Mouse (Mus musculus): ENCODE results near the gene Por. TPM values are rescaled to one million over a fixed set of nuclear protein-coding genes. Genes with fewer than 3 reads are reported as not detected.
A peak's percentile ranks its signal among the peaks of the same experiment; 100 is the strongest.

Gene Por
- polyA plus RNA-seq, 1 experiment: 361 TPM

DNA sequence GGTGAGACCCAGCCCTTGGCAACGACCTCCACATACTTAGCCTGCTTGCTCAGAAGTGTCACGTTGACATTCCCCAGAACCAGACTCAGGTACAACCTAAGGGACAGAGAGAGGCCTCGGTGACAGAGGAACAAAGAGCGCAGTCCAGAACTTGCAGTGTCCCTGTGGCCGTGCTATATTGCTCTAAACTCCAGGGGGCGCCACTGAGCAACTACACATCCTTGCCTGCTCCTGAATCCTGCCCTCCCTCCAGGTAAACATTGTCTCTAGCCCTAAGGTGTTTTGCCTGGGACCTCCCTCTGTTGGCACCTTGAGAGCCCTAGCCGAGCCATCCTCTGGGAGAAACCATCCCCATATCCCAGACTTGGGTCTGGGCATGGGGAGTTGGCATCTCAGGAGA is 67.3 kb downstream of the Por start:
- peak; percentile 69 for TF ChIP-seq CTCF (conservative IDR thresholded peaks at IDR 0.05; ENCODE audit: insufficient read depth, insufficient read length, low read depth, low read length)
- no peak for TF ChIP-seq POLR2A (IDR thresholded peaks at IDR 0.05; ENCODE audit: low read depth, low read length)
- no peak for DNase-seq
- Histone ChIP-seq H3K27me3 (replicated peaks; ENCODE audit: control insufficient read depth, insufficient read depth, low read length) (no peaks in the 10 kb centered on the region), H3K4me1 (ENCODE audit: control insufficient read depth, insufficient read depth, low read length) (no peaks in the 10 kb centered on the region), H3K4me3 (ENCODE audit: insufficient read depth, low read depth, low read length) (no peak overlapping the region), H3K36me3 (ENCODE audit: control insufficient read depth, insufficient read depth, low read length) (peaks cover 6% of the 10 kb centered on the region), H3K27ac (ENCODE audit: insufficient read depth, low read depth, low read length) (no peak overlapping the region)
- WGBS: 78% methylated on average over 7 of the region's 7 CpGs

DNA sequence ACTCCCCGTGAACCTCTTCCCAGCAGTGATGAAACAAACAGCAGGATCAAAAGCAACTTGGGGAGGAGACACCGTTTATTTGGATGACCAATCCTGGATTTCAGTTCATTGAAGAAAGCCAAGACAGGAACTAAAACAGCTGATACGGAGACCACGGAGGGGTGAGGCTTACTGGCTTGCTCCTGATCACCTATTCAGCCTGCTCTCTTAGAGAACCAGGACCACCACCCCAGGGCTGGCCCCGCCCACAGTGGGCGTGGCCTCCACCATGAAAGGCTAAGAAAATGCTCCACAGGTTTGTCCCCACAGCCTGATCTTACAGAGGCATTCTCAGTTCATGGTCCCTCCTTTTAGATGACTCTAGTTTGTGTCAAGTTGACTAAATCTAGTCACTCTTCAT is 68.4 kb downstream of the Por start:
- TF ChIP-seq POLR2A (IDR thresholded peaks at IDR 0.05; ENCODE audit: low read depth, low read length) (no peak), CTCF (conservative IDR thresholded peaks at IDR 0.05; ENCODE audit: insufficient read depth, insufficient read length, low read depth, low read length) (no peak)
- no peak overlapping the region for H3K4me3 ChIP-seq (ENCODE audit: insufficient read depth, low read depth, low read length)
- H3K27ac ChIP-seq (ENCODE audit: insufficient read depth, low read depth, low read length): no peak overlapping the region
- H3K36me3 ChIP-seq (ENCODE audit: control insufficient read depth, insufficient read depth, low read length): peaks cover 6% of the 10 kb centered on the region
- 31% methylated on average over 6 of the region's 6 CpGs for WGBS
- peaks cover 4% of the 10 kb centered on the region; the same call in 1 of the 2 replicates for H3K4me1 ChIP-seq (ENCODE audit: control insufficient read depth, insufficient read depth, low read length)
- no peaks in the 10 kb centered on the region for H3K27me3 ChIP-seq (replicated peaks; ENCODE audit: control insufficient read depth, insufficient read depth, low read length)
- DNase-seq: no peak

DNA sequence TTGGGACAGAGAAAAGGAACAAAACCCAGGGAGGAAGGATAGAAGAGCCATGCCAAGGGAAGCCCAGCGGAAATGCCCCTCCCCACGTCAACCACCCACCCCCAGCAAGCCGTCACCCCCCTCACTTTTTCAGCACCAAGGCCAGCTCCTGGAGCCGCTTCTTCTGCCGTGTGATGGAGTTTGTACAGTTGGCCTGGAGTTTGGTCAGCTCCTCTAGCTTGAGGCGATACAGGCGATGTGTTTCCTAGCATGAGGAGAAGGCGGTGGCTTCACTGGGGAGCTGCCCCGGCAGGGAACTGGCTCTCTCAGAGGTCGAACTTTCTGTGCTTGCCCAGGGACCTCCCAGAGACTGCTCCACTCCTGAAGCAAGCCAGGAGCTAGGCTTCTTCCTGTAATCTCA is 72.3 kb downstream of the Por start:
- Histone ChIP-seq H3K27me3 (replicated peaks; ENCODE audit: control insufficient read depth, insufficient read depth, low read length) (no peaks in the 10 kb centered on the region), H3K4me3 (ENCODE audit: insufficient read depth, low read depth, low read length) (no peak overlapping the region), H3K27ac (ENCODE audit: insufficient read depth, low read depth, low read length) (no peak overlapping the region), H3K36me3 (ENCODE audit: control insufficient read depth, insufficient read depth, low read length) (no peaks in the 10 kb centered on the region), H3K4me1 (ENCODE audit: control insufficient read depth, insufficient read depth, low read length) (peaks cover 9% of the 10 kb centered on the region; the same call in 1 of the 2 replicates)
- peak; percentile 81 for DNase-seq
- 41% methylated on average over 10 of the region's 10 CpGs for WGBS
- TF ChIP-seq CTCF (conservative IDR thresholded peaks at IDR 0.05; ENCODE audit: insufficient read depth, insufficient read length, low read depth, low read length): no peak
- no peak for TF ChIP-seq POLR2A (IDR thresholded peaks at IDR 0.05; ENCODE audit: low read depth, low read length)

GRCm38 (mm10) chr5:135742941-135743740 is 73.3 kb downstream of the Por start:
- DNase-seq: peak; percentile 84
- WGBS: 18% methylated on average over 18 of the region's 18 CpGs
- TF ChIP-seq CTCF (conservative IDR thresholded peaks at IDR 0.05; ENCODE audit: insufficient read depth, insufficient read length, low read depth, low read length) (no peak), POLR2A (IDR thresholded peaks at IDR 0.05; ENCODE audit: low read depth, low read length) (no peak)

DNA sequence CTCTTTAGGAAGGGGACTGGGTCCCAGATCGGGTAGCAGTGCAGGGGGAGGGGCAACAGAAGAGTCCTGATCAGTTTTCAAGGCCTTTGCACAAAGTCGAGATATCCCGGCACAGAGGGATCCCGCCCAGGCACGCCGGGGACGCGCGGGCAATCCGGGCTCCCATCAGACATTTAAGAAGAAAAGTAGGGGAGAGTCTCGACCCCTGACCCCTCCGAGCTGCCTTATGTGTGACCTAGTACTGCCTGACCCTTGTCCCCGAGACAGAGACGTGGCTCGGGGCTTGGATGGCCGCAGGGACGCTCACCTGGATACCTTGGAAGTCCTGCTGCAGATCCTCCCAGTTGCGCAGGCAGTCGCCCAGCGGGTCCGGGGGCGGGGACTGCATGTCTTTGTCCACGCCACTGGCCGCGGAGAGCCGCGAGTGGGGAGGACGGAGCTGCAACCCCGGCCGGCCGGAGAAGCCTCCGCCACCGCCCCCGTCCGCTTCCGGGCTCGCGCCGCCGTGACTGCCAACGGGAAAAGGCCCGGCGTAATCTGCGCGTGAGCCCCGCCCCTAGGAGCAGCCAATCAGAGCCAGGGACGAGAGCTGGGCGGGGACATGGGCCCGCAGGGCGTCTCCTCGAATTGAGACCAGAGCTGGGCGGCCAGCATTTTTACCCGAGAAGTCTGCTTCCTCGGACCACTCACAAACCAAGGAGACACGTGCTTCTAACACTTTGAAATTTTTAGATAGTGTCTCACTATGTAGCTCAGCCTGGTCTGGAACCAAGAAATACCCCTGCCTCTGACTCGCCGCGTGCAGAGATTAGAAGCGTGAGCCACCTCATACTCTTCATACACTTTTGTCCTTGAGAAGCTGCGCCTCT is 74.1 kb downstream of the Por start, which contains the start of gene Tmem120a:
TSS of gene Tmem120a (minus strand) at position 708 of the 869 bp plus-strand sequence.
- DNase-seq: peak; percentile 98
- H3K4me1 ChIP-seq (ENCODE audit: control insufficient read depth, insufficient read depth, low read length): peaks cover 9% of the 10 kb centered on the region; the same call in 1 of the 2 replicates
- TF ChIP-seq POLR2A (IDR thresholded peaks at IDR 0.05; ENCODE audit: low read depth, low read length) (peak; percentile 45), CTCF (conservative IDR thresholded peaks at IDR 0.05; ENCODE audit: insufficient read depth, insufficient read length, low read depth, low read length) (no peak)
- H3K36me3 ChIP-seq (ENCODE audit: control insufficient read depth, insufficient read depth, low read length): no peaks in the 10 kb centered on the region
- H3K27ac ChIP-seq (ENCODE audit: insufficient read depth, low read depth, low read length): peak within 1 kb of the TSS; percentile 79
- H3K4me3 ChIP-seq (ENCODE audit: insufficient read depth, low read depth, low read length): peak within 1 kb of the TSS; percentile 70
- WGBS: under 1% methylated on average over 60 of the region's 60 CpGs
- no peaks in the 10 kb centered on the region for H3K27me3 ChIP-seq (replicated peaks; ENCODE audit: control insufficient read depth, insufficient read depth, low read length)

More at GRCm38 (mm10) chr5:135742941-135743740, 73.3 kb downstream of the Por start:
- H3K27me3 ChIP-seq (replicated peaks; ENCODE audit: control insufficient read depth, insufficient read depth, low read length): no peaks in the 10 kb centered on the region
- peak overlapping the region; percentile 70 for H3K4me3 ChIP-seq (ENCODE audit: insufficient read depth, low read depth, low read length)
- H3K36me3 ChIP-seq (ENCODE audit: control insufficient read depth, insufficient read depth, low read length): no peaks in the 10 kb centered on the region
- peaks cover 9% of the 10 kb centered on the region; the same call in 1 of the 2 replicates for H3K4me1 ChIP-seq (ENCODE audit: control insufficient read depth, insufficient read depth, low read length)
- H3K27ac ChIP-seq (ENCODE audit: insufficient read depth, low read depth, low read length): peak overlapping the region; percentile 29

DNA sequence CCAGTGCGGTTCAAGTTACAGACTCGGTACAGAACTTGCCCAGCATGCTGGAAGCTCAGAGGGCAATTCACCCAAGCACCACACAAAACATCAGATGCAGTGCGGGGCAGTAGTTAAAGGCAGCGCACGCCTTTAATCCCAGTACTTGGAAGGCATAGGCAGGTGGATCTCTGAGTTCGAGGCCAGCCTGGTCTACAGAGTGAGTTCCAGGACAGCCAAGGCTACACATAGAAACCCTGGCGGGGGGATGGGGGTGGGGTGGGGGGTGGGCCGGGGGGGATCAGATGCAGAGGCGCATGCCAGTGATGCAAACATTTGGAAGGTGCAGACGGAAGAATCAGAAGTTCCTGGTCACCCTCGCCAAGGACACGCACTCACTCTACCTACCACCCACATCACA is 74.9 kb downstream of the Por start:
- DNase-seq: no peak
- no peak for TF ChIP-seq CTCF (conservative IDR thresholded peaks at IDR 0.05; ENCODE audit: insufficient read depth, insufficient read length, low read depth, low read length)
- no peak for TF ChIP-seq POLR2A (IDR thresholded peaks at IDR 0.05; ENCODE audit: low read depth, low read length)
- Histone ChIP-seq H3K4me1 (ENCODE audit: control insufficient read depth, insufficient read depth, low read length) (peaks cover 9% of the 10 kb centered on the region; the same call in 1 of the 2 replicates), H3K4me3 (ENCODE audit: insufficient read depth, low read depth, low read length) (peak overlapping the region; percentile 33), H3K27me3 (replicated peaks; ENCODE audit: control insufficient read depth, insufficient read depth, low read length) (no peaks in the 10 kb centered on the region), H3K27ac (ENCODE audit: insufficient read depth, low read depth, low read length) (peak overlapping the region; percentile 79; the same call in 1 of the 2 replicates), H3K36me3 (ENCODE audit: control insufficient read depth, insufficient read depth, low read length) (no peaks in the 10 kb centered on the region)
- 39% methylated on average over 12 of the region's 12 CpGs for WGBS

All from kidney, adult 2 months (tissue).